Mouse (Mus musculus): ENCODE measurements around the gene Morn2. TPM values are rescaled to one million over a fixed set of nuclear protein-coding genes. Genes with fewer than 3 reads are reported as not detected.
"Not testable (repeated sequence)": the region's sequence is repeated elsewhere in the genome, so short reads cannot be mapped to it uniquely, and the experiment has no call there.

Gene Morn2
- 52.8 and 55.9 TPM in 2 replicates for polyA plus RNA-seq (2015; fragmentation: Nextera tagmentation; extraction: Ambion mirVana)

- Histone ChIP-seq H3K9ac (peak within 1 kb of the TSS; percentile 96), H3K36me3 (no peaks in the 10 kb centered on the region), H3K4me1 (replicated peaks) (peaks cover 17% of the 10 kb centered on the region), H3K4me3 (peak within 1 kb of the TSS; percentile 99), H3K27me3 (no peaks in the 10 kb centered on the region), H3K4me2 (peak within 1 kb of the TSS; percentile 67), H3K9me3 (no peaks in the 10 kb centered on the region), H3K27ac (replicated peaks) (peak within 1 kb of the TSS; percentile 93)
- WGBS = 1% methylated on average over 35 of the region's 35 CpGs
- peak; percentile 99 for ATAC-seq (ENCODE audit: low read depth)
These were observed at the start of gene Morn2, which contains the start of gene Dhx57 for GRCm38 (mm10) chr17:80290074-80290657. Morn2 (plus strand) TSS chr17:80290203. Dhx57 (minus strand) TSS chr17:80290476.

- no peak overlapping the region for H3K27ac ChIP-seq (replicated peaks)
- no peak overlapping the region for H3K4me2 ChIP-seq
- WGBS = 88% methylated on average over 9 of the region's 9 CpGs
- peaks cover 94% of the 10 kb centered on the region for H3K36me3 ChIP-seq
- ATAC-seq (ENCODE audit: low read depth) = no peak
- H3K27me3 ChIP-seq = no peaks in the 10 kb centered on the region
- no peaks in the 10 kb centered on the region for H3K4me1 ChIP-seq (replicated peaks)
- H3K9ac ChIP-seq = no peak overlapping the region
- H3K9me3 ChIP-seq = no peaks in the 10 kb centered on the region
- H3K4me3 ChIP-seq = no peak overlapping the region
These were observed 48.4 kb upstream of the Morn2 start for GRCm38 (mm10) chr17:80241594-80241993.

- no peak for ATAC-seq (ENCODE audit: low read depth)
- 65% methylated on average over 13 of the region's 13 CpGs for WGBS
- Histone ChIP-seq H3K27me3 (no peaks in the 10 kb centered on the region), H3K9me3 (no peaks in the 10 kb centered on the region), H3K9ac (no peak overlapping the region), H3K4me1 (replicated peaks) (no peaks in the 10 kb centered on the region), H3K4me2 (no peak overlapping the region), H3K4me3 (no peak overlapping the region), H3K36me3 (peaks cover 97% of the 10 kb centered on the region), H3K27ac (replicated peaks) (no peak overlapping the region)
These were observed 46.9 kb upstream of the Morn2 start for GRCm38 (mm10) chr17:80243116-80243515.

DNA sequence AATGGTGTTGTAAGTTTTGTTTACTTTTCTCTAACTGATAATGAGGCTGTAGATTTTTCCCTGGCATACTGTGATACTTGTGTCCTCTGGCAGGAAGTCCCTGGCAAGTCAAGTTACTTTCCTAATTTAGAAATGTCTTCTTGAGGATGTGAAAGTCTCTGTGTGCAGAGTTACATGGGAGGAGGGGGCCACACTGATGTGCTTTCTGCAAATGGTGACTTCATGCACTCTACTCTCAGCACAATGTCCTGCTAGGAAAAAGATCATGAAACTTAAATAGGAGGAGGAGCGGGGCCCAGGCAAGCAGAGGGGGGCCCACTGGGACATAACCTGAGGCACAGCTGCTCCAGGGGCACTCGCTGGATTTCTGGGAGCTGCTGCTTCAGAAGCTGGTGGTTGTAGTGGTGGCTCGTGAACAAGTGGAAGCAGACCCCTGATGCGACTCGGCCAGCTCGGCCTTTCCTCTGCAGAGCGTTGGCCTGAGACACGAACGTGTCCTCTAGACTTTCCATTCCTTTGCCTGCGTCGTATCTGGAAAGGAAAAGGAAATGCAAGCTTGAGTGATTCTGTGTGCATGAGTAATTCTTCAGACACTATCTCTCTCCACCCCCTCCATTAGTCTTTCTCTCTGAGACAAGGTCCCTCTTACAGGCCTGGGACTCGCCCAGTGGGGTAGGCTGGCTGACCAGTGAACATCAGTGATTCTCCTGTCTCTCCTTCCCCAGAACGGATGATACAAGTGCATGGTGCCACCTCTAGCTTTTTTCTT, 37.1 kb upstream of the Morn2 start:
- Histone ChIP-seq H3K36me3 (peaks cover 99% of the 10 kb centered on the region), H3K27me3 (no peaks in the 10 kb centered on the region), H3K27ac (replicated peaks) (no peak overlapping the region), H3K4me1 (replicated peaks) (no peaks in the 10 kb centered on the region), H3K9ac (no peak overlapping the region), H3K4me3 (no peak overlapping the region), H3K4me2 (no peak overlapping the region), H3K9me3 (no peaks in the 10 kb centered on the region)
- WGBS = 87% methylated on average over 13 of the region's 13 CpGs
- no peak for ATAC-seq (ENCODE audit: low read depth)

GRCm38 (mm10) chr17:80254421-80254820, 35.6 kb upstream of the Morn2 start:
- H3K4me3 ChIP-seq = no peak overlapping the region

GRCm38 (mm10) chr17:80255208-80255607, 34.8 kb upstream of the Morn2 start:
- WGBS = 78% methylated on average over 13 of the region's 13 CpGs
- no peaks in the 10 kb centered on the region for H3K9me3 ChIP-seq
- H3K36me3 ChIP-seq = peaks cover 99% of the 10 kb centered on the region
- no peak for ATAC-seq (ENCODE audit: low read depth)
- H3K4me2 ChIP-seq = no peak overlapping the region
- H3K27me3 ChIP-seq = no peaks in the 10 kb centered on the region
- H3K4me3 ChIP-seq = no peak overlapping the region
- H3K9ac ChIP-seq = no peak overlapping the region
- no peak overlapping the region for H3K27ac ChIP-seq (replicated peaks)
- no peaks in the 10 kb centered on the region for H3K4me1 ChIP-seq (replicated peaks)

More at GRCm38 (mm10) chr17:80254421-80254820, 35.6 kb upstream of the Morn2 start:
- Histone ChIP-seq H3K27me3 (no peaks in the 10 kb centered on the region), H3K4me2 (no peak overlapping the region), H3K27ac (replicated peaks) (no peak overlapping the region), H3K9me3 (no peaks in the 10 kb centered on the region), H3K36me3 (peaks cover 99% of the 10 kb centered on the region), H3K9ac (no peak overlapping the region), H3K4me1 (replicated peaks) (no peaks in the 10 kb centered on the region)
- 94% methylated on average over 5 of the region's 5 CpGs for WGBS
- ATAC-seq (ENCODE audit: low read depth) = no peak

DNA sequence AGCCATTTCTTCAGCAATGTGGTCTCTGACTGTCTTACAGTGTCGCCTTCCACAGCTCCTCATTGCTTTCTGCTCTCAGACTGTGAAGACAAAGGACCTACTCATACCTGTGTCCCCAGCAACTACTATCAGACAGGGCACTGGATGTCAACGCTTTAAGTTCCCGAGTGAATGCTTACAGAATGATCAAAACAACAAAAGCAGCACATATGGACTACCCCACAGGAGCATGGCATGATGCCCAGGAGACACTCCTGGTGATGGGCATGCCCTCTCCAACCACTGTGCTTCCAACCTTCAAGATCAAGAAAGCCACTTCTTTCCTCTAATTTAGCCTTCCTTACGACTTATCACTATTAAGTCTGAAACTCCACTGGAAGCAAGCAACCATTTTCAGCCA, 22.9 kb upstream of the Morn2 start:
- no peaks in the 10 kb centered on the region for H3K4me1 ChIP-seq (replicated peaks)
- no peak overlapping the region for H3K9ac ChIP-seq
- no peak overlapping the region for H3K27ac ChIP-seq (replicated peaks)
- H3K4me2 ChIP-seq = no peak overlapping the region
- H3K27me3 ChIP-seq = no peaks in the 10 kb centered on the region
- no peaks in the 10 kb centered on the region for H3K9me3 ChIP-seq
- ATAC-seq (ENCODE audit: low read depth) = no peak
- H3K36me3 ChIP-seq = peaks cover 94% of the 10 kb centered on the region
- 94% methylated on average over 4 of the region's 4 CpGs for WGBS
- H3K4me3 ChIP-seq = no peak overlapping the region

DNA sequence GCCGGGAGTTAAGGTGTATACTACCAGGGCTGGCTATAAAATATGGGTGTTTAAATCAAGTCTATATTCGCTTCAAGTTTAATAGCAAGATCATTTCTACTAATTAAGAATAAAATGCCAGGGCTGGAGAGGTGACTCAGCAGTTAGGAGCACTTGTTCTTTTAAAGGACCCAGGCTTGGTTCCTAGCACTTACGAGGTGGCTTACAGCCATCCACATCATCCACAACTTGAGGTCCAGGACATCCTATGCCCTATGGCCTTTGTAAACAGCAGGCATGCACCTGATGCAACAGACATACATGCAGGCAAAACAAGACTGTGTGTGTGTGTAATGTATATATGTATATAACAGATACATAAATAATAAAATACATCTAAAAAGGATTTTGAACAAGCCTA, 21.9 kb upstream of the Morn2 start:
- 94% methylated on average over 3 of the region's 3 CpGs for WGBS
- no peak for ATAC-seq (ENCODE audit: low read depth)
- no peaks in the 10 kb centered on the region for H3K4me1 ChIP-seq (replicated peaks)
- no peaks in the 10 kb centered on the region for H3K27me3 ChIP-seq
- H3K27ac ChIP-seq (replicated peaks) = no peak overlapping the region
- H3K4me3 ChIP-seq = no peak overlapping the region
- H3K36me3 ChIP-seq = peaks cover 94% of the 10 kb centered on the region
- no peak overlapping the region for H3K9ac ChIP-seq
- no peak overlapping the region for H3K4me2 ChIP-seq
- H3K9me3 ChIP-seq = no peaks in the 10 kb centered on the region

DNA sequence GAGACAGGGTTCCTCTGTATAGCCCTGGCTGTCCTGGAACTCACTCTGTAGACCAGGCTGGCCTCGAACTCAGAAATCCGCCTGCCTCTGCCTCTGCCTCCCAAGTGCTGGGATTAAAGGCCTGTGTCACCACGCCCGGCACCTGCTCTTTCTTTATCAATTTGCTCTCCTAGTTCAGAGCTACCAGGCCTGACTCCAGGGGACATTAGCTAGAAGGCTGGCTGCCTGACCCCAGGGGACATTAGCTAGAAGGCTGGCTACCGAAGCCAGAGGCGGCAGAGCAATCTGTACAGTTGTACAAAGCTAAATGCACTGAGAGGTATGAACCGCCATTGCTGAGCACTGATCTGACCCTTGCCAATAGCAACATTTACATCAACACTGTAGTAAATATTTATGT, 19.4 kb upstream of the Morn2 start:
- H3K27me3 ChIP-seq; H3K9ac ChIP-seq; H3K4me3 ChIP-seq; H3K4me1 ChIP-seq (replicated peaks); ATAC-seq (ENCODE audit: low read depth); H3K4me2 ChIP-seq; H3K9me3 ChIP-seq; H3K27ac ChIP-seq (replicated peaks): not testable (repeated sequence)
- peaks cover 94% of the 10 kb centered on the region for H3K36me3 ChIP-seq
- 93% methylated on average over 7 of the region's 7 CpGs for WGBS

GRCm38 (mm10) chr17:80278255-80278654, 11.7 kb upstream of the Morn2 start:
- 94% methylated on average over 4 of the region's 4 CpGs for WGBS
- peaks cover 70% of the 10 kb centered on the region for H3K36me3 ChIP-seq
- no peak overlapping the region for H3K9ac ChIP-seq

DNA sequence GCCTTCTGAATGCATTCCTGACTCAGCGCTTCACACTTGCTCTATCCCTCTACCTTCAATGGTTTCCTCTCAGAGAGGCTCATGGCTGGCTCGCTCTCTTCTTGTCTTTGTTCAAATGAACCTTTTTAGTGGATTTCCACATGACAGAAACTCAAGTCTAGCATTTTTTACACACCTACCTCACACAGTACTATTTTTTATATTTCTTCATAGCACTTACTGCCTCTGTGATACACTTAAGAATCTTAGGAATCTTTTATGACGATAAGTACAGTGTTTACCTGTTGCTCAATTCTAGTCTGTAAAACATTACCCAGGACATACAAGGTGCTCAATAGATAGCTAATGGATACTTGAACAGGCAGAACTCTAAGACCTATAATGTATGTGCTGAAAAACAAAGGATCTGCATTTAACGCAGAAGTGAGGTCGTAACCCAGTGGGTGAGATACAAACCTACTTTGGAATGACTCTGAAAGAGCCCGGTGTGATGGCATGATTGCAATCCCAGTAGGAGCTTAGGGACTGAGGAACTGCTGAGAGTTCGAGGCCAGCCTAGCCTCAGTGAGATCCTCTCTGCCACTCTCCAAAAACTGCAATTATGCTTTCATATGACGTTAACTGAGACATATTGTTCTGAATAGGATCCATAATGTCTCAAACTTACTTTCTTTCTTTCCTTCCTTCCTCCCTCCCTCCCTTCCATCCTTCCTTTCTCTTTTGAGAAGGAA, 10.5 kb upstream of the Morn2 start:
- Histone ChIP-seq H3K9ac (no peak overlapping the region), H3K9me3 (no peaks in the 10 kb centered on the region), H3K4me1 (replicated peaks) (peaks cover 4% of the 10 kb centered on the region; the same call in 1 of the 2 replicates), H3K27me3 (no peaks in the 10 kb centered on the region), H3K36me3 (peaks cover 58% of the 10 kb centered on the region), H3K27ac (replicated peaks) (no peak overlapping the region), H3K4me2 (no peak overlapping the region), H3K4me3 (no peak overlapping the region)
- no peak for ATAC-seq (ENCODE audit: low read depth)
- WGBS = 84% methylated on average over 8 of the region's 8 CpGs

More at GRCm38 (mm10) chr17:80278255-80278654, 11.7 kb upstream of the Morn2 start:
- no peak overlapping the region for H3K4me2 ChIP-seq
- ATAC-seq (ENCODE audit: low read depth) = no peak
- no peaks in the 10 kb centered on the region for H3K9me3 ChIP-seq
- no peak overlapping the region for H3K4me3 ChIP-seq
- H3K4me1 ChIP-seq (replicated peaks) = no peaks in the 10 kb centered on the region
- H3K27me3 ChIP-seq = no peaks in the 10 kb centered on the region
- H3K27ac ChIP-seq (replicated peaks) = no peak overlapping the region

DNA sequence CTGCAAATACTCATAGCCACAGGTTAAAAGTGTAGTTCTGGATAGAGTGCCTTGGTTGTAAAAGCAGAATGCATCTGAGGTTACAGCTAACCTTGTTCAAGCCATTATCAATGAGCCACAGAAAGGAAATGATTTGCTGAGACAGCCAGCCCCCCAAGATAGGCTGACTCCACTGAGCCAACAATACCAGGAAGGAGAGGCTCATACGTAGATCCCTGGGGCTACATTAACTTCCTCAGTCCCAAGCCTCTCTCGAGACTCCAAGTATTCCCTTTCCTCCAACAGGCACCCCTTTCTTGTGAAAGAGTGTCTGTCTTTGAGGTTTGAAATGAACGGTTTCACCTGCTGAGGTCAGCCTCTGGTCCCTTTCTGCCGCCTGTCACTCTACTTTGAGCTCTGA, 5.6 kb upstream of the Morn2 start:
- no peak for ATAC-seq (ENCODE audit: low read depth)
- WGBS = 80% methylated on average over 4 of the region's 4 CpGs
- Histone ChIP-seq H3K9ac (no peak overlapping the region), H3K27me3 (no peaks in the 10 kb centered on the region), H3K4me1 (replicated peaks) (peaks cover 21% of the 10 kb centered on the region), H3K4me3 (no peak overlapping the region), H3K27ac (replicated peaks) (no peak overlapping the region), H3K4me2 (no peak overlapping the region), H3K36me3 (peaks cover 17% of the 10 kb centered on the region), H3K9me3 (no peaks in the 10 kb centered on the region)
